Mouse (Mus musculus): ENCODE measurements at regions not wholly inside any gene's neighbourhood (a gene's known extent, or its start where the extent isn't known, plus 50 kb on each side); places are given as distances from the start of the nearest gene placed in this dataset.

GRCm38 (mm10) chr2:84183624-84184287 lies 193.4 kb downstream of the Gm13691 start:
- no peak for DNase-seq (ENCODE audit: low read depth)

GRCm38 (mm10) chr2:84184288-84185015 lies 194.1 kb downstream of the Gm13691 start:
- no peak for DNase-seq (ENCODE audit: low read depth)

GRCm38 (mm10) chr2:84185016-84185330 lies 194.6 kb downstream of the Gm13691 start:
- no peak for DNase-seq (ENCODE audit: low read depth)

GRCm38 (mm10) chr2:84186126-84186701 lies 195.9 kb downstream of the Gm13691 start:
- DNase-seq (ENCODE audit: low read depth) = no peak

- no peak for DNase-seq (ENCODE audit: low read depth)
Observed at GRCm38 (mm10) chr2:84187456-84187855, 197.1 kb downstream of the Gm13691 start.

GRCm38 (mm10) chr2:84189302-84189701 lies 198.9 kb downstream of the Gm13691 start:
- DNase-seq (ENCODE audit: low read depth) = no peak

- DNase-seq (ENCODE audit: low read depth) = no peak
Observed at GRCm38 (mm10) chr2:84217116-84217515, 208.1 kb downstream of the Calcrl start.

- no peak for DNase-seq (ENCODE audit: low read depth)
Observed at GRCm38 (mm10) chr2:84222049-84222448, 203.2 kb downstream of the Calcrl start.

GRCm38 (mm10) chr2:84229777-84230176 lies 195.4 kb downstream of the Calcrl start:
- no peak for DNase-seq (ENCODE audit: low read depth)

GRCm38 (mm10) chr2:84235641-84236040 lies 189.6 kb downstream of the Calcrl start:
- no peak for DNase-seq (ENCODE audit: low read depth)

- DNase-seq (ENCODE audit: low read depth) = no peak
Observed at GRCm38 (mm10) chr2:84241244-84241643, 184.0 kb downstream of the Calcrl start.

GRCm38 (mm10) chr2:84241986-84242385 lies 183.2 kb downstream of the Calcrl start:
- no peak for DNase-seq (ENCODE audit: low read depth)

GRCm38 (mm10) chr2:84245900-84246299 lies 179.3 kb downstream of the Calcrl start:
- DNase-seq (ENCODE audit: low read depth) = no peak

GRCm38 (mm10) chr2:84246562-84246961 lies 178.6 kb downstream of the Calcrl start:
- DNase-seq (ENCODE audit: low read depth) = no peak

- peak; percentile 37 for DNase-seq (ENCODE audit: low read depth)
Observed at GRCm38 (mm10) chr2:84248169-84248568, 177.0 kb downstream of the Calcrl start.

- no peak for DNase-seq (ENCODE audit: low read depth)
Observed at GRCm38 (mm10) chr2:84249871-84250270, 175.3 kb downstream of the Calcrl start.

GRCm38 (mm10) chr2:84252076-84252475 lies 173.1 kb downstream of the Calcrl start:
- no peak for DNase-seq (ENCODE audit: low read depth)

- no peak for DNase-seq (ENCODE audit: low read depth)
Observed at GRCm38 (mm10) chr2:84258339-84259006, 166.7 kb downstream of the Calcrl start.

GRCm38 (mm10) chr2:84259222-84259621 lies 166.0 kb downstream of the Calcrl start:
- no peak for DNase-seq (ENCODE audit: low read depth)

- no peak for DNase-seq (ENCODE audit: low read depth)
Observed at GRCm38 (mm10) chr2:84260701-84261100, 164.5 kb downstream of the Calcrl start.

GRCm38 (mm10) chr2:84261481-84261880 lies 163.7 kb downstream of the Calcrl start:
- no peak for DNase-seq (ENCODE audit: low read depth)

- no peak for DNase-seq (ENCODE audit: low read depth)
Observed at GRCm38 (mm10) chr2:84264485-84264884, 160.7 kb downstream of the Calcrl start.

GRCm38 (mm10) chr2:84265002-84265401 lies 160.2 kb downstream of the Calcrl start:
- no peak for DNase-seq (ENCODE audit: low read depth)
